Mouse (Mus musculus) adrenal gland, postnatal 36 days (tissue): Measurements from ENCODE around the gene Isg20. TPM values are rescaled to one million over a fixed set of nuclear protein-coding genes. Genes with fewer than 3 reads are reported as not detected.

Experiments
- DNase-seq, 2 experiments: peaks; one replicate each; pipeline ENCODE4 v3.0.0; 2021; ENCODE audit warnings: mixed read lengths in 1 of 2
- long read RNA-seq, 2 experiments: library from polyadenylated mRNA; stranded (forward); transcript quantifications; one replicate each; pipeline ENCODE4 v2.0.0; 2021; ENCODE audit warnings: borderline sequencing depth in 2 of 2
- total RNA-seq, 2 experiments: library from RNA; stranded (reverse); gene quantifications; 2 replicates each; pipeline ENCODE4 v1.2.3; 2021

The Isg20 gene
- 10 to 100 TPM in 1 of 2 experiments, 1 to 10 TPM in 1; 7.0 to 11.2 TPM for total RNA-seq
- long read RNA-seq, experiment 1, partial matches to known transcripts: 0 of 9 reads
- long read RNA-seq, experiment 1, other reads (novel, unspliced or antisense): 2 of 9 reads
- long read RNA-seq, experiment 2, partial matches to known transcripts: 0 of 3 reads
- long read RNA-seq, experiment 2, other reads (novel, unspliced or antisense): 0 of 3 reads

DNA sequence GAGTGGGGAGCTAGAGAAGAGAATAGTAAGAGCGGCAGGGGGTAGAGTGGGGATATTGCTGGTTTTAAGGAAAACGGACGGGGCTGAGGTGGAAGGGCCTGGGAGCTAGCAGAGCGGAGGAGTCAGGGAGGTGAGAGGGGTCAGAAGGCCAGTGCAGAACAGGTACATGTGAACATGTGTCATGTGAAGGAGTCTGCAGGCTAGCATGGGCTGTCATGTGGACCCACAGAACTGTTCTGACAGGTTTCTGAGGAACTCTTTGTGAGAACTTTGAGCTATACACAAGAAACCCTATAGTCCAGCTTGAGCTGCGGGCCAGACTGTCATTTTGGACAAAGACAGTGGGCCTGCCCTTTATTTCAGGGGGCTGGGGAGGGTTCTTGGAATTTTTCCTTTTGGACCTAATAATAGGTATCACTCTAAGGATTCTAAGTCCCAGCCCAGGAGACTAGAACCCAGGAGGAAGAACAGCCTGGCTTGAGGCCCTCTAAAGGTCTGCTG lies at the start of gene Isg20:
Isg20 (plus strand) TSS at position 451 of the 501 bp plus-strand sequence.
- DNase-seq: no peak

GRCm38 (mm10) chr7:78863796-78864445 lies 49.3 kb upstream of the Isg20 start:
- DNase-seq: no peak

- no peak for DNase-seq
Observed at GRCm38 (mm10) chr7:78864446-78864802, 48.8 kb upstream of the Isg20 start.

DNA sequence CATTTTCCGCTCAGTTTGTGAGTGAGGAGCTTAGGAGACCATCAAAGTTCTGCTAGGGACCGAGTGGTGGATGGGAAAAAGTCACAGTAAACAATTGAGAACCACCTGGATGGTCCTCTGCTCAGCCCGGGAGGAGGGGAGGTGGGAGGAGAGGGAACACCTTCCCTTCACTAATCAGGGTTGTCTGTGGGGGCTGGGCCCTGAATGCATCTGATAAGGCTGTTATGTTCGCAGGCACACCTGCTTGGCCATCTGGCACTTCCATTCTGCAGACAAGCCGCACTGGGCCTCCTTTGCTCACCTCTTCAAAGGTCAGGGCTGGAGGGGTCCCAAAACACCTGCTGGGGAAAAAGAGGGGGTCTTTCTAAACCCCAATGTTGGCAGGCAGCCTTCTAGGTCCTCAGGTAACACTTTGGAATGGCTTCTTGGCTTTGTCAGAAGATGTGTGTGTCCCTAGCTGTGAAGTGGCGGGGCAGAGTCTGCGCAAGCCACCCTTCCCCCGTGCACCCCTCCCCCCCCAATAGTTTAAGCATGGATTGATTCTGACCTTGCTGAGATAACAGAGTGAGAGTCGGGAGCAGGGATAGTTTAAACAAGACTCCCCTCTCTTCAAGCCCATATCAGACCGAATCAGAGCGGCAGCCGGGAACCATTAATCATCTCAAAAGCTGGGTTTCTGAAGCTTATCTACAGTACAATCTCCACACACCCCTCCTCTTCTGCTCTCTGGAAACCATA lies 47.8 kb upstream of the Isg20 start:
- DNase-seq: no peak

DNA sequence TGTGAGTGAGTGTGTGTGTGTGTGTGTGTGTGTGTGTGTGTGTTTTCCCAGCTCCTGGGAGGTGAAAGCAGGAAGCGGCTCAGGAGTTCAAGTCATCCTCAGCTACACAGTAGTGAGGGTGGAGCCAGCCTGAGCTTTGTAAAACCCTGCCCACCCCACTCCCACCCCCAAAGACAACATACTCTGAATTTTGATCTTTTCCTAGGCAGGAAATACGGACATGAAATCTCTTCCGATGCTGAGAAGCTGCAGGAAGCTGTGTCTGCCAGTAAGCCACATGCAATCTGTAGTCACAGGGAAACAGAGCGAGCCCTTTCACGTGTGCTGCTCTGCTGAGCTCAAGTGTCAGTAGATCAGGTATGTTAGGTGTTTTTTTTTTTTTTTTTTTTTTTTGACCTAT lies 44.5 kb upstream of the Isg20 start:
- no peak for DNase-seq

DNA sequence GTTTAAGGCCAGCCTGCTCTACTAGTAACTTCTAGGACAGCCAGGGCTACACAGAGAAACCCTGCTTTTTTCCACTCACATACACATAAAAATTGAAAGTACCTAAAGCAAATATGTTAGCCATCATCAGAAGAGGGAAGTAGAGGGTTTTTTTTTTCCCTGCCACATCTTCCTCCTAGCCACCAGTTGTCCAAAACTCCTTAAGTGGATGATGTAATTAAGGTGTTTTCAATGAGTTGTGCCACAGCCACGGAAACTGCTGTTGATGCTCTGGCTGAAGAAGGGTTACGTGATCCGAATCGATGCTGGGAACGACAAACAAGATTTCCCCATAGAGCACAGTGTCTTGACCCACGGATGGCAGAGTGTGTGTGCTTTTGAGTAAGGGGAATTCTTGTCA lies 40.9 kb upstream of the Isg20 start:
- no peak for DNase-seq

DNA sequence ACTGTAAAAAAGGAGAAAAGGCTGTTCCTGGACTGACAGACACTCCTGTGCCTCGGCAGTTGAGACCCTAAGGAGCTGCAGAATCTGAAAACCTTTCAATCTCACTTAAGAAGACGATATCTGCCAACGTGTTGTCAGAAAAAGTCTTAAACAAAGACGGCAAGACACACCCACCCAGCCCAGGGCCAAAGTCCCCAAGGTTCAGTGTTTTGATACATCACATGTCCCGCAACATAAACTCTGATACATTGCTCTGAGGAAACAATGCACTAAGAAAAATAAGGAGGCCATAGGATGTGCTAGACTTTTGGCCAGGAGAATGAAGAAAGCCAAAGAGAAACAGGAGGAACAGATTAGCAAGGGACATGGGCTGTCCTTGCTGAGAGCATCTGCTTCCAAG lies 40.4 kb upstream of the Isg20 start:
- DNase-seq: no peak

- DNase-seq: no peak
Observed at GRCm38 (mm10) chr7:78881607-78882468, 31.4 kb upstream of the Isg20 start.

DNA sequence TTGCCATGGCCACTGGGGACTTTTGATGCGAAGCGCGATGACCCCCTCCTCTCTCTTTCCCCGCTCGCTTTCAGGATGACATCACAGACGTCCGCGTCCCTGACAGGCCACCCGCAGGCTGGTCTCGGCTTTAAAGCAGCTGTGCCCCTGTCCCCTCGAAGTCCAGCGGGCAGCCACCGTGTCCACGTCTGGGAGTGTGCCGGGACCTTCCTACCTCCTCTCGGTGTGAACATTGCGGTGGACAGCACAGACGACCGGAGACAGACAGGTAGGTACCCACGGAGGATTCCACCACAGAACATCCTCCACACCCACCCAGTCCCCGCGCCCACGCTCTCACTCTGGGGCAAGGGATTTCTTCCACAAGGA lies 30.8 kb upstream of the Isg20 start:
- DNase-seq: peak; percentile 30 to 46

DNA sequence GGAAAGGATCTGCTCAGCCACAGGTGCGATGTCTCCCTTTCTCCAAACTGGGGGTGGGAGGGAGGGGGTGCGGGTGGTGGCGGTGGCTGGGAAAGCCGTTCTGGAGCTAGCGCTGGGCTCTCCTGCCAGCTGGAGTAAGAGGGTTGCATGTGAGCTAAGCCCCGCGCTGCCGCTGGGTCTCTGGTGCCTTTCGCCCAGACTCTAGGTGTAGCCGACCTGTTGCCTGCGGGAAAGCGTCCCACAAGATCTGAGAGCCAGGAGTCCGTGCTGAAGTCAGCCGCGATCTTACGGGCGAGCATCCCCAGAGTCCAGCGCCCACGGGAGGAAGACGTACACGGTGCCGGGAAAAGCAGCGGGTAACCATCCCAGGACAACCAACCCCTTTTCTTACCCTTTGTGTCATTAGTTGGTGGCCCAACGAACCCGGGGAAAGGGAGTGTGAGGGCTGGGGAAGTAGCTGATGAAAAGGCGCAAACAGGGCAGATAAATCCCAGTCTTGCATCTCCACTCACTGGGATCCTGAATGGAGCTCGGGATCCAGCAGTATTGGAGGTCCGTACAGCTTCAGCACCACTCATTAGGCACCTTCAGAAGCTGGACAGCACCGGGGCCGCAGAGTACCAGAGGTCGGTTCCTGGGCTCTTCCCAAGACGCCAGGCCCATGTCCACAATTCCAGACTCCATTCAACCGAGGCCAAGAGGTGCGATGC lies 30.1 kb upstream of the Isg20 start:
- peak in 1 of 2 experiments; percentile 28 for DNase-seq

DNA sequence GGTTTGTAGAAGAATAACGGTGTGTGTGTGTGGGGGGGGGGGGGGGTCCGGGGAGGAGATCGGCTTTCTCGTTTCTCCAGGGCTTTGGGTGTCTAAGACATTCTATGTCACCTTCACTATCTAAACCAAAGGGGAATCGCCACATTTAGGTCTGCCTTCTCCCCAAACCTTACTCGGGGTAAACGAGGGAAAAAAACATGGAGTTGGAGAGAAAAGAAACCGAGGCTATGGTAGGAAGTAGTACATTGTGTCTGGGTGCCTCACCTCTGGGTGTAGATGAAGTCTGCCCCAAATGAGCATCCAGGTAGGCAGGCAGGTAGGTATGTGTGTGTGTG lies 29.5 kb upstream of the Isg20 start:
- DNase-seq: no peak

- DNase-seq: no peak
Observed at GRCm38 (mm10) chr7:78884139-78884538, 29.1 kb upstream of the Isg20 start.

DNA sequence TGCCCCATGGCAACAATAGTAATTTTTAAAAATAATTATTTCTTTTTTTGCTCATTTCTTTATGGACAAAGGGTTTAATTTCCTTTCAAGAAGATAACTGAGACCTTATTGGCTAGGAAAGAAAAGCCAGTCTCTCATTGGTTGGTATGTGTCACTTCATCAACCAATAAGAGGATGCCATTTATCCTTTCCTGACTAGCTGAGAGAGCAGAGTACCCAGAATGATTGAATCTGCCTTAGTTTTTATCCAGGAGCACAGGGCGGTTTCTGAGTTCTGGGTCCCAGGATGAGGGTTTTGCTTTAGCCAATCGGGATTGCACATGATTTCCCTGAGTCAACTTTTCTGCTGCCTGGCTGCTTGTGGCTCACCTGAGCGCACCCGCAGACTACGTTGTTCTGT lies 27.8 kb upstream of the Isg20 start:
- no peak for DNase-seq

GRCm38 (mm10) chr7:78886496-78886895 lies 26.7 kb upstream of the Isg20 start:
- DNase-seq: no peak

DNA sequence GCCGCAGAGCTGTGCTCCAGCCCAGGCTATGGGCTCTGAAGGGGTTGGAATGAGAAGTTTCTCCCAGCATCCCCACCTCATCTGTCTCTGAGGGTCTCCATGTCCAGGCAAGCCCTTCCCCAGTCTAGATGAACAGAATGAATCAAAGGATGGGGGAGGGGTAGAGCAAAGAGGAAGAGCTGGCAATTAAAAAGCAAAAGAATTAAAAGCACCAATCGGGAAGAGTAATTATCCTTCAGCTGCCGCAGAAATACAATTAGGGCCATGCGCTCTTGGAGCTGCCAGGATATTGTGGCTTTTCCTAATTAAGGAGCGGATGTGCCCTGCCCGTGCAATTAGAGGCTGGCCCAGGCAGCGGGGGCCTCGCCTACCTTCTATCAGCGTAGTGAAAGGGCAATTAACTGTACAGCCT lies 25.8 kb upstream of the Isg20 start:
- no peak for DNase-seq

- DNase-seq: peak; percentile 90 to 91
Observed at GRCm38 (mm10) chr7:78890641-78891040, 22.6 kb upstream of the Isg20 start.

DNA sequence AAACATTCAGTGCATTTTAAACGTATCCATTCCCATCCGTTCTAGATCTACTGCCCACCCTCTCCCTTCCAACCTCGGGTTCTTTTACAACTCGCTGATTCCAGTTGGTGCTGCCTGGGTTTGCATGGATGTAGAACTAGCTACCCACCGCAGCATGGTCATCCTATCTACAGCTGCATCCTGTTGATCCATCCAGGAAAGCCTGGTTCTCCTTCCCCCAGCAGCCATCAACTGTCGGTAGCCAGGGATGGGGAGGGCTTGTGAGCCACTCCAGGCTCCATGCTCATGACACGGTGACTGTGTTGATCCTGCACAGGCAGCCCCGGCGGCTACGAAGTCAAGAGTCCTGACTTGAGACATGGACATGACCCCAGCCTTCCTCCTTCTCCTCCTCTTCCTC lies 19.3 kb upstream of the Isg20 start:
- DNase-seq: no peak

GRCm38 (mm10) chr7:78895021-78895652 lies 18.1 kb upstream of the Isg20 start:
- DNase-seq: no peak

DNA sequence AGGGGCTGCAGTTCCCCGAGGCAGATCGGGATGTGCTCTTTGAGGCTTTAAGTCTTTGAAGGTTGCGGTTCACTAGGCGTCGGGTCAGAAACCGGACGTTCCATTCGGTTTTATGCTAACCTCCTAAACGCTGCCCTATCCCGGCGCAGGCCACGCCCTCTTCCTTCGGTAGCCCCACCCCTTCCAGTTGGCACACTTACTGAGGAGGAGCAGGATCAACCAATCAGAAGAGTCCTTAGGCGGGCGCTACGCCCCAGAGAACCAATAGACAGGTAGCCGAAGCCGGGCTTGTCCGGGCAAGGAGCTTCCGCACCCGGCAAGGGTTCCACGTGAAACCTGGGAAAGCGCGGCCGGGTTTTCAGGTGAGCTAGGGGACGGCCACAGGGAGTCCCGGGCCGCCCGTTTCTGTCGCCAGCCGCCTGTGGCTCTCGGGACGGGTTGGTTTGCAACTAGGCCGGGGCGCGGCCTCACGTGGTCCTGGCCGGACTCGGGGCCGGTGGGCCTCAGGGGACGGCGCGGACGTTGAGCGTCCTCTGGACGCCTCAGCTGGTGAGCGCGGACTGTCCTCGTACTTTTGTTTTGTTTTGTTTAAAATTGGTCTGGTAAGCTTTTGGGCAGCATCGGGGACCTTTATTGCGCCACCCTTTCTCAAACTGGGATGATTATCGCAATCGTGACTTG lies 17.4 kb upstream of the Isg20 start, which contains the start of gene Aen:
Aen (plus strand) TSS at position 202 of the 681 bp plus-strand sequence.
- peak; percentile 99 for DNase-seq

- no peak for DNase-seq
Observed at GRCm38 (mm10) chr7:78897567-78897966, 15.7 kb upstream of the Isg20 start.
